ENCODE assay signal across 9 mouse cellular contexts in the genomic region with DNA sequence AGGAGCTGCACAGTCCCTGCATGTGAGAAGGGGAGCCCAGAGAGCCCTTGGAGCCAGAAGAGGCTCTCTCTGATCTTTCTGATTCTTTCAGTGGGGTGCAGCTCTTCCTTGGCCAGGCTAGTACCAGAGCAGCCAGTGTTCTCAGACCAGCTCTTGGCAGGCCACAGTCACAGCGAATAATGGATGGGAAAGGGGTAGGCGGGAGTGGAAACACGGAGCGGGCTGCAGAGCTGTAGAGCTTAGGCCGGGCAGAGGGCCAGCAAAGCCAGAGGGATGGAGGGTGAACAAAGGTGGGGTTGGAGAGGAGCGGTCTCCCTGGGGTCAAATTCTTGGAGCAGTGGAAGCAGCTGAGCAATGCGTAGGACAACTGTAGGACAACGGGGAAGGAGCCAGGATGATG. TPM values are rescaled to one million over a fixed set of nuclear protein-coding genes. Genes with fewer than 3 reads are reported as not detected.
DNase-seq lines count a peak whose midpoint lies in the region; ATAC-seq and TF ChIP-seq lines count a peak whose summit lies in the region.
"Had no signal": no experiment of that assay in that cellular context is flagged by ENCODE, and none has a peak within 500 bp of the region (broad histone marks: within the 10 kb centered on the region; RNA-seq: fewer than 3 reads in every experiment).

No protein-coding gene starts in this region.

- ATAC-seq in lung, embryonic 14.5 days (ENCODE audit: insufficient read depth), result peak; percentile 61
- ATAC-seq in heart, postnatal 0 days (ENCODE audit: insufficient read depth, low read depth), result peak; percentile 36

- peak overlapping the region; percentile 9; the same call in 1 of the 2 replicates for H3K27ac ChIP-seq in heart, embryonic 10.5 days
- no peak overlapping the region for H3K27ac ChIP-seq in lung, embryonic 14.5 days (ENCODE audit: low read depth)
- no peak overlapping the region for H3K27ac ChIP-seq in heart, postnatal 0 days (ENCODE audit: low read depth)
- H3K27ac ChIP-seq: macrophage had no signal

- H3K4me2 ChIP-seq in lung, embryonic 14.5 days, result no peak overlapping the region
- no peak overlapping the region for H3K4me2 ChIP-seq in heart, postnatal 0 days (ENCODE audit: low read depth, low read length)

- H3K9me3 ChIP-seq in heart, embryonic 10.5 days, result no peaks in the 10 kb centered on the region
- H3K9me3 ChIP-seq in lung, embryonic 14.5 days (ENCODE audit: low read depth, low read length), result no peaks in the 10 kb centered on the region
- no peaks in the 10 kb centered on the region for H3K9me3 ChIP-seq in heart, postnatal 0 days (replicated peaks; ENCODE audit: control insufficient read depth, low read length)

- WGBS in heart, embryonic 10.5 days, result 58% methylated on average over 8 of the region's 8 CpGs
- WGBS in lung, embryonic 14.5 days, result 13% methylated on average over 8 of the region's 8 CpGs
- WGBS in heart, postnatal 0 days, result 13% methylated on average over 8 of the region's 8 CpGs

- peaks cover 14% of the 10 kb centered on the region; the same call in 1 of the 2 replicates for H3K27me3 ChIP-seq in heart, embryonic 10.5 days (ENCODE audit: insufficient read depth, poor library complexity, severe bottlenecking)
- H3K27me3 ChIP-seq in lung, embryonic 14.5 days (ENCODE audit: insufficient read depth, low read length), result no peaks in the 10 kb centered on the region
- H3K27me3 ChIP-seq in heart, postnatal 0 days (ENCODE audit: control insufficient read depth, insufficient read depth, low read length), result 0 out of 2 replicates have a peak, but pooled peaks cover 4% of the 10 kb centered on the region

- no peaks in the 10 kb centered on the region for H3K36me3 ChIP-seq in heart, embryonic 10.5 days
- H3K36me3 ChIP-seq in lung, embryonic 14.5 days (ENCODE audit: insufficient read depth), result no peaks in the 10 kb centered on the region
- H3K36me3 ChIP-seq in heart, postnatal 0 days (replicated peaks; ENCODE audit: control insufficient read depth, insufficient read depth, low read length), result no peaks in the 10 kb centered on the region

- no peak overlapping the region for H3K9ac ChIP-seq in lung, embryonic 14.5 days
- no peak overlapping the region for H3K9ac ChIP-seq in heart, postnatal 0 days (replicated peaks; ENCODE audit: low read depth, low read length)

- no peak for DNase-seq in heart, embryonic 10.5 days (ENCODE audit: low spot score)
- DNase-seq in heart, postnatal 25 days (ENCODE audit: low spot score), result no peak
- DNase-seq in lung, embryonic 14.5 days, result peak; percentile 74
- DNase-seq in lung, postnatal 36 days, result no peak
- DNase-seq in heart, postnatal 0 days (ENCODE audit: low spot score), result no peak
- peak; percentile 53 to 66 for DNase-seq in lung, postnatal 4 days
- no peak for DNase-seq in yolk sac, embryonic 10.5 days (ENCODE audit: low spot score)

- intact Hi-C loops in heart, postnatal 25 days (cut with DNase I), result no loop called here

- H3K4me1 ChIP-seq in heart, embryonic 10.5 days, result peaks cover 26% of the 10 kb centered on the region
- H3K4me1 ChIP-seq in lung, embryonic 14.5 days (ENCODE audit: insufficient read depth), result no peaks in the 10 kb centered on the region
- no peaks in the 10 kb centered on the region for H3K4me1 ChIP-seq in heart, postnatal 0 days (ENCODE audit: control insufficient read depth, insufficient read depth)

- H3K4me3 ChIP-seq in heart, embryonic 10.5 days, result no peak overlapping the region
- no peak overlapping the region for H3K4me3 ChIP-seq in lung, embryonic 14.5 days (ENCODE audit: low read depth, low read length)
- H3K4me3 ChIP-seq in heart, postnatal 0 days (ENCODE audit: low read depth, low read length), result no peak overlapping the region

- no peak for TF ChIP-seq CTCF in lung, embryonic 14.5 days (IDR thresholded peaks at IDR 0.05; ENCODE audit: low read depth)
- no peak for TF ChIP-seq CTCF in heart, postnatal 0 days (IDR thresholded peaks at IDR 0.05; ENCODE audit: low read depth)

- no peak for TF ChIP-seq EP300 in heart, postnatal 0 days (IDR thresholded peaks at IDR 0.05; ENCODE audit: low read depth)

RNA-seq across cellular contexts. Expression of a gene that starts 5.2 kb away (rescaled TPM):
- polyA plus RNA-seq in heart, embryonic 10.5 days (2016; fragmentation: Nextera tagmentation; extraction: Ambion mirVana), result not detected in 2 replicates
- not detected for total RNA-seq in heart, postnatal 25 days (2021)
- polyA plus RNA-seq in lung, embryonic 14.5 days (2014; fragmentation: Nextera tagmentation; extraction: Ambion mirVana), result not detected in 2 replicates
- not detected in 2 replicates for total RNA-seq in heart, postnatal 0 days (2014; rRNA removed; ENCODE audit: low replicate concordance)
- not detected in 2 replicates for polyA plus RNA-seq in heart, postnatal 0 days (2015; fragmentation: Nextera tagmentation; extraction: Ambion mirVana)
- total RNA-seq: layer of hippocampus, postnatal 25 days had no signal
- polyA plus RNA-seq: macrophage had no signal

RNA-seq across cellular contexts. Expression of a gene that starts 13.0 kb away (rescaled TPM):
- 2.2 and 3.9 TPM in 2 replicates for polyA plus RNA-seq in heart, embryonic 10.5 days (2016; fragmentation: Nextera tagmentation; extraction: Ambion mirVana)
- total RNA-seq in heart, postnatal 25 days (2021), result 10 to 100 TPM; 11.9 to 14.1 TPM
- polyA plus RNA-seq in lung, embryonic 14.5 days (2014; fragmentation: Nextera tagmentation; extraction: Ambion mirVana), result 8.6 and 8.9 TPM in 2 replicates
- total RNA-seq in heart, postnatal 0 days (2014; rRNA removed; ENCODE audit: low replicate concordance), result 21.0 and 48.5 TPM in 2 replicates
- polyA plus RNA-seq in heart, postnatal 0 days (2015; fragmentation: Nextera tagmentation; extraction: Ambion mirVana), result 1.0 and 1.1 TPM in 2 replicates

RNA-seq across cellular contexts. Expression of a gene that starts 43.0 kb away (rescaled TPM):
- 20.3 and 26.6 TPM in 2 replicates for polyA plus RNA-seq in heart, embryonic 10.5 days (2016; fragmentation: Nextera tagmentation; extraction: Ambion mirVana)
- total RNA-seq in heart, postnatal 25 days (2021), result 10 to 100 TPM; 21.6 to 22.4 TPM
- polyA plus RNA-seq in lung, embryonic 14.5 days (2014; fragmentation: Nextera tagmentation; extraction: Ambion mirVana), result 36.2 and 37.0 TPM in 2 replicates
- total RNA-seq in heart, postnatal 0 days (2014; rRNA removed; ENCODE audit: low replicate concordance), result 9.0 and 22.6 TPM in 2 replicates
- 12.1 and 13.0 TPM in 2 replicates for polyA plus RNA-seq in heart, postnatal 0 days (2015; fragmentation: Nextera tagmentation; extraction: Ambion mirVana)

Comparison
In these comparisons a context has a peak if more than half of its experiments do, and no peak if none do; other contexts are left out.
1. DNase-seq: peak in lung, embryonic 14.5 days (single experiment) and lung, postnatal 4 days (2 of 2); none in heart, embryonic 10.5 days (single experiment), heart, postnatal 25 days (single experiment), lung, postnatal 36 days (single experiment), heart, postnatal 0 days (single experiment) and yolk sac, embryonic 10.5 days (single experiment).